Mouse (Mus musculus) heart, postnatal 36 days (tissue): ENCODE results near the gene Cdh12. TPM values are rescaled to one million over a fixed set of nuclear protein-coding genes. Genes with fewer than 3 reads are reported as not detected.
"Not testable (repeated sequence)": the region's sequence is repeated elsewhere in the genome, so short reads cannot be mapped to it uniquely, and the experiment has no call there.

Source experiments
- DNase-seq, 2 experiments: peaks; one replicate each; pipeline ENCODE4 v3.0.0; 2021 to 2022
- intact Hi-C: fragments of 180-260 bp; cut with DNase I; formaldehyde crosslinking; loops from one replicate; pipeline ENCODE4 v1.15.1; 2025
- total RNA-seq, 2 experiments: library from RNA; stranded (reverse); gene quantifications; 2 replicates each; pipeline ENCODE4 v1.2.3; 2021

Cdh12 gene
- total RNA-seq, 2 experiments from 2014 or later = 0.05 TPM; not detected in 1

DNA sequence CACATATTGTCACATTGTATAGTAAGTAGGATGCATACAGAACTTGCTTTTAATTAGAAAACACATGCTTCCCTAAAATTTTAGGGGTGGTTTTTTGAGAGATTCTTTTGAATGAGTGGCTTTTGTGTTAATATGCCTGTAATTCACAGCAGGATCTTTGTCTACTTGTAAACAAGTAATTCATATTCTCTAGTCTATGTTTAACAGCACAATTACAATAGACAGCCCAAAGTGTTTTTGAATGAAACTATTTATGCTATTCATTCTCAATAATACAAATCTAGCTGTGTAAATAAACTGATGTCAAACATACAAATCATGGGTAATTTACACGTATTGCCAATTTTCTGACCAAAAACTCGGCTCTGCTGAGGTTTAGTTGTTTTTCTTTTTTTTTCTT lies 895.3 kb downstream of the Cdh12 start:
- DNase-seq = no peak
- intact Hi-C loops = no loop called here

GRCm38 (mm10) chr15:21344749-21345148 lies 895.7 kb downstream of the Cdh12 start:
- intact Hi-C loops = no loop called here
- DNase-seq = no peak

DNA sequence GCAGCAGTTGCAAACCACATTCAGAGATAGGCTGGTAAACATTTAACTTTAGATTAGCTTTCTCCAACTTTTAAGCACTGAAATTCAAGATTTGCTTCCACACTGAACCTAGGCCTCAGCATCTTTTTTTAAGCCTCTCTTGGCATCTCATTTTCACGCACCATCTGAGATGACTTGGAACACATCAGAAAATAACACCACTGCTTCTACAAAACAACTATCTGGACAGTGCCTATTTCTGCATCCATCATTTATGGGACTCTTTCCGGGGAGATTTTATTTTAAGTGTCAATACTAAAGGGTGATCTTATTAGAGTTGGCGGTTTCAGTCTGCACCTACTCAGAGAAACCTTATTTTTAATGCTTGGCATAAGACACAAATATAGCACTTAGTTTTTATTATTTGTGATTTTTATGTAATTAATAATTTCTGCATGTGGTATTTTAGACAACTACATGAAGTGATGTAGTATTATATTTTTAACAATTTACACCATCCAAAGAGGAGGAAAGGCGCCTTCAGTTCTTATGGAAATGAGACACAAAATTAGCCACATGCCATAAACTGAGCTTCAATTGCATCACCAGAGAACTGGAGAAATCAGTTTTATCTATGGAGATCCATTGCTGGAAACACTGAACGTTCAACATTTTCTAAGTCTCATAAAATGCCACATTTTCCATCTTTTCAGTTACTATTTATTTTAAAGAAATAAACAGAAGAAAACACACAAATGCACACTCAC lies 906.5 kb downstream of the Cdh12 start:
- DNase-seq = no peak
- intact Hi-C loops = no loop called here

DNA sequence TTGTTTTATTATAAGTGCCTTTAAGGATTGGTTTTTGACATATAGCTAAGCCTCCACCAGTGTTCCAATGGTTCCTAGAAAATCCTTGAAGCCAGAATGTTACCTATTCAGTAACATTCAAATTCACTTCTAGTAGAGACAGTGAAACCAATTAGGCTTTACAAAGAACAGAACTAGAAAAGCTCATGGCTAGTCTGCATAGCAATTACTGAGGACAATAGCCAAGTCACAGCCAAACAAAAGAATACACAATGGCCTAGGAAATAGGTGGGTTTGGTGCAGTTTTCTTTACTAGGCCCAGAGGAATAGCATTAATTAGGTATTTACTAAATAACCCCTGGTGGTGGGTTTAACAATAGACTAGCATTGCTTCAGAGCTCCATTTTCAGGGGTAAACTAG lies 917.3 kb downstream of the Cdh12 start:
- intact Hi-C loops = no loop called here
- no peak for DNase-seq

DNA sequence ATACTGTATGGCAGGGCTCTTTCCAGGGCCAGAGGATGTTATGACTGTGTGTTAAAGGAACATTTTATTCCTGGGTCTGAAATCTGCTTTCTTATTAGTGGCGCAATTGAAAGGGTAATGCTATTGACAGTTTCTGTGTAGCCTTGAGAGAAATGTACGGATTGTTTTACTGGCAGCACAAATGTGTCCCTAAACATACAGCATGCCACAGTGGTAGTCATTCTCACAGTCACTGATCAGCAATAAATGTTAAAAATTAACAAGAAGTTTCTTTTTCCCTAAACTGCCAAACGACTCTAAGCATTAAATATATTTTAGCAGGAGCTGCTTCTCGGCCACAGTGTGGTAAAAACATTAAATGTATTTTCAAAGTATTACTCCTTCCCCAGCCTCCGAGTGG lies 926.4 kb downstream of the Cdh12 start:
- no peak for DNase-seq
- intact Hi-C loops = no loop called here

GRCm38 (mm10) chr15:21375871-21376270 lies 926.8 kb downstream of the Cdh12 start:
- no peak for DNase-seq
- intact Hi-C loops = no loop called here

GRCm38 (mm10) chr15:21391442-21391841 lies 942.4 kb downstream of the Cdh12 start:
- DNase-seq, intact Hi-C loops: not testable (repeated sequence)

DNA sequence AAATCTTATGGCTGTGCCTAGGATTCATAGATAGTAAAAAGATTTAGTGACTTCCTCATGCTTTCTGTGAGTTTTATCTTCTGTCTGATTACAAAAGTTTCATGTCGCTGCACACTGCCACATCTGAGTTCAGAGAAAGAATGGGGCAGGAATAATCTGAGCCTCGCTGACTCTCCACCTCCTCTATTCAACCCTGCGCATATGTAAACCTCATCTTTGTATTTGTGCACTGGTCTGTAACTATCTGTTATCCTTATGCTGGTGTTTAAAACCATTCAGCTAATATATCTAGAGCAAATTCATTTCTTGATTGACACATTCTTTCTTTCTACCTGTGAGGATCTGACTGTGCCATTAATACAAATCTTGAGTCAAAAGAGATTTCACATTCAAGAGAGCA lies 944.0 kb downstream of the Cdh12 start:
- intact Hi-C loops = no loop called here
- no peak for DNase-seq

- intact Hi-C loops = loop anchor here (10.0 kb wide), 1 partner anchor 300 kb away; no protein-coding TSS in a partner anchor
- no peak for DNase-seq
These were observed 956.1 kb downstream of the Cdh12 start for GRCm38 (mm10) chr15:21405196-21405595.

DNA sequence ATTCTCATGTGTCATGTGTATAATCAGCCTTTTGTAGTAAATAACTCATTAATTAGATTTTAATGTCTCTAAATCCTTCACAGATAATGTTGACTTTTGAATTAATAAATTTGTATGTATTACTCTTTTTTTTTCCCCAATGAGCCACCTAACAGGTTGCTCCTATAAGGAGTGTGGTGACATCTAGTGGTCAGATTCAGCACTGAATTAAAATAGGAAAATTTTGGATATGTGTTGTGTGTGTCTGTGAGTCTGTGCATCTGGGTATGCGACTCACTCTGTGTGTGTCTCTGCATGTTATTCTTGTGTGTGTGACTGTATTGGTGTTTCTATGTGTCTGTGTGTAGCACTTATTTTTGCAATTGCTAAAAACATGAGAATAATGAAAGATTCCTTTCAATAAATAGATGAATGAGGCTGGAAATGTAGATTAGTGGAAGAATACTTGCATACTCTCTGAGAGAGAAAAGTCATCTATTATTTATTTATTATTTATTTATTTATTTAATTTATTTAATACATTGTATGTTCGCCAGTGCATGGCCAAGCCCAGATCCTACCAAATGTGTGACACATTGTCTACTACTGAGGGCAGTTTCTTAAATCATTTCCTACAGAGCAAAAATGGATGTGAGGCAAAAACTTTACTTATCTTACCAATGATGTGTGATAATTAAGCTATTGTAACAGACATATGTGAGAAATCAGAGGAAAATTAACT lies 958.4 kb downstream of the Cdh12 start:
- intact Hi-C loops = loop anchor here (10.0 kb wide), 1 partner anchor 303 kb away; no protein-coding TSS in a partner anchor
- DNase-seq = no peak

GRCm38 (mm10) chr15:21437347-21437746 lies 988.3 kb downstream of the Cdh12 start:
- no peak for DNase-seq
- intact Hi-C loops = no loop called here

DNA sequence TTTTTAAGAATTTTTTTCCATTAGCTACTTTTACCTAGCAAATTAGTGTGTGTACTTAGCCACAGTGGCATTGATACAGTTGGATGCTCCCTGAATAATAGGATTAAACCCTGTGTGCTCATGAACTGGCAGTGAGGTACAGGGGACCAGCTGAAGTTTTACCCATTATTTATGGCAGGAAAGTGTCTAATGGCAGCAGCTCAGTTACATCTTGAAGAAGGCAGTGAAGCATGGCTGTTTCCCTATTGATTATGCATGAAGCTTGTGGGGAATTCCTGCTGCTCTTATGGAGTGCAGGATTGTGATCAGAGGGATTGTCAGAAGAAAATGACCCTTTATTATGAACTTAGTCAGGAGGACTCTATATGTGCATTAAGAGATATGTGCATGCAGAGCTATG lies 988.9 kb downstream of the Cdh12 start:
- intact Hi-C loops = no loop called here
- DNase-seq = no peak

GRCm38 (mm10) chr15:21458098-21458497 lies 1009.0 kb downstream of the Cdh12 start:
- intact Hi-C loops = no loop called here
- no peak for DNase-seq

DNA sequence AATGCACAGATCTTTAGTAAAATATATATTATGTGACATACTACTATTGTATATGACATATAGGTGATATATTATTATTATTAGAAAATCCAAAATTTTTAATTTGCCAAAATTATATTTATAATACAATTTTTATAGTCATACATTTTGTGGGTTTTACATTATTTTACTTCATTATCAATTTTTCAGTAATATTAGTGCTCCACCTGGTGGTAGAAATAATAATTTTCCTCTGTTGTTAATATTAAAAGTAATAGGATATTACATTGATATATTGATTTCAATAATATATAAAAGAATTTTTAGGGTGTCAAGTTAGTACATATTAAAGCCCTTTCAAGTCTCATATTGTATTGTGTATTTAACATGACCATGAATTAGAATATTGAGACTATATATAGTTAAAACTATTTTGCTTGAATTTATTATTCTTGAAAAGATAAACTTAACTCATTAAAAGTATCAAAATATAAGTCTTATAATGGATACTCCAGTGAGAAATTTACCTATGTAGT lies 1070.3 kb downstream of the Cdh12 start:
- DNase-seq = no peak
- intact Hi-C loops = no loop called here

- intact Hi-C loops = no loop called here
- DNase-seq = no peak
These were observed 1081.7 kb downstream of the Cdh12 start for GRCm38 (mm10) chr15:21530804-21531203.

GRCm38 (mm10) chr15:21536909-21537308 lies 1087.8 kb downstream of the Cdh12 start:
- intact Hi-C loops = no loop called here

GRCm38 (mm10) chr15:21544786-21545185 lies 1095.7 kb downstream of the Cdh12 start:
- no peak for DNase-seq
- intact Hi-C loops = no loop called here

More at GRCm38 (mm10) chr15:21536909-21537308, 1087.8 kb downstream of the Cdh12 start:
- no peak for DNase-seq

GRCm38 (mm10) chr15:21555981-21556380 lies 1106.9 kb downstream of the Cdh12 start:
- intact Hi-C loops = no loop called here

GRCm38 (mm10) chr15:21566314-21567051 lies 1117.4 kb downstream of the Cdh12 start:
- no peak for DNase-seq
- intact Hi-C loops = no loop called here

More at GRCm38 (mm10) chr15:21555981-21556380, 1106.9 kb downstream of the Cdh12 start:
- no peak for DNase-seq

DNA sequence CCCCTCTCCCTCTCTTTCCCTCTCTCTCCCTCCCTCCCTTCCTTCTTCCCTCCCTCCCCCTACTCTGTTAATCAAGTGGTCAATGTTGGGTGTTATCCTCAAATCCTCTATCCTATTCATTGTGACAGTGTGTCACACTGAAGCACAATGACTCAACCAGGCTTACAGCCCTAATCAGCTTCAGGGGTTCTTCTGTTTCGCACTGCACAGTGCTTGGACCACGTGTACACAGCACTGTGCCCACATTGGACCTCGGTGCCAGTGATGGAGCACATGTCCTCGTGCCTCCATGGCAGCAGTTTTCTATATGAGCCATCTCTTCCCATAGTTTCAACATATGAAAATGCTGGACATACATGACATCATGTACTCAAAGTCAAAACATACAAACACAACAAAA lies 1155.4 kb downstream of the Cdh12 start:
- intact Hi-C loops = no loop called here
- no peak for DNase-seq
